In the genomic region with DNA sequence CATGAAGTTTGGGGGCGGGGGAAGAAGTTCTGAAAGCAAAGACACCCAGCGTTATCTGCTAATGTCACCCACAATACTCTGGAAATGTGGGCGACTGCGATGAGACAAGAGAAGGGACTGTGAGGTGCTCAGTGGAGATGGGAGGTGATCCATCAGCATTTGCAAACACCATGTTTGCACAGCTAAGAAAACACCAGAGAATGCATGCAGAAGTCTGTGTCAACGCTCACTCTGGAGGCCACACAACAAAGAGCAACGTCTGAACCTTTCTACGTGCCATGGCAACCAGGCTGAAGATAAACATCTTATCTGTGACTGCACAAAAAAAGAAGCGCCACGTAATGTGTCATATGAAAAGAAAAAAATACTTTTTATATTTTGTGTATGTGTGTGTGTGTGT, we compare ENCODE assay signal across 25 mouse cellular contexts. TPM values are rescaled to one million over a fixed set of nuclear protein-coding genes. Genes with fewer than 3 reads are reported as not detected.
DNase-seq lines count a peak whose midpoint lies in the region; ATAC-seq lines count a peak whose summit lies in the region.
"Had no signal": no experiment of that assay in that cellular context is flagged by ENCODE, and none has a peak within 500 bp of the region (broad histone marks: within the 10 kb centered on the region; RNA-seq: fewer than 3 reads in every experiment).

No protein-coding gene starts in this region.

- 28% methylated on average over 9 of the region's 9 CpGs for whole genome bisulfite sequencing in liver, embryonic 13.5 days (ENCODE audit: insufficient replicate concordance)

- no peaks in the 10 kb centered on the region for H3K27me3 ChIP-seq in liver, embryonic 13.5 days
- H3K27me3 ChIP-seq: hindbrain, embryonic 15.5 days had no signal

- H3K4me3 ChIP-seq in liver, embryonic 13.5 days (replicated peaks): 0 out of 2 replicates have a peak overlapping the region, but pooled peaks have one; percentile 13
- H3K4me3 ChIP-seq: heart, embryonic 10.5 days; hindbrain, embryonic 15.5 days; limb, embryonic 12.5 days; midbrain, embryonic 10.5 days; neural tube, embryonic 12.5 days had no signal

- no peaks in the 10 kb centered on the region for H3K9me3 ChIP-seq in liver, embryonic 13.5 days (replicated peaks)
- H3K9me3 ChIP-seq: heart, embryonic 10.5 days; hindbrain, embryonic 15.5 days; limb, embryonic 12.5 days; midbrain, embryonic 10.5 days; neural tube, embryonic 12.5 days had no signal

- peak overlapping the region; percentile 72 for H3K27ac ChIP-seq in liver, embryonic 13.5 days
- H3K27ac ChIP-seq: heart, embryonic 10.5 days; hindbrain, embryonic 15.5 days; limb, embryonic 12.5 days; midbrain, embryonic 10.5 days; neural tube, embryonic 12.5 days had no signal

- H3K9ac ChIP-seq in liver, embryonic 13.5 days: peak overlapping the region; percentile 22; the same call in 1 of the 2 replicates
- H3K9ac ChIP-seq: hindbrain, embryonic 15.5 days; limb, embryonic 12.5 days; lung, embryonic 14.5 days; neural tube, embryonic 12.5 days had no signal

- H3K4me2 ChIP-seq in liver, embryonic 13.5 days: peak overlapping the region; percentile 54
- H3K4me2 ChIP-seq: hindbrain, embryonic 15.5 days; limb, embryonic 12.5 days; lung, embryonic 14.5 days; neural tube, embryonic 12.5 days had no signal

- H3K36me3 ChIP-seq in liver, embryonic 13.5 days: no peaks in the 10 kb centered on the region
- H3K36me3 ChIP-seq: heart, embryonic 10.5 days; hindbrain, embryonic 15.5 days; limb, embryonic 12.5 days; midbrain, embryonic 10.5 days; neural tube, embryonic 12.5 days had no signal

- peaks cover 52% of the 10 kb centered on the region for H3K4me1 ChIP-seq in liver, embryonic 13.5 days (replicated peaks)
- H3K4me1 ChIP-seq: heart, embryonic 10.5 days; hindbrain, embryonic 15.5 days; limb, embryonic 12.5 days; neural tube, embryonic 12.5 days had no signal

- ATAC-seq in common myeloid progenitor, adult 5-6 weeks (replicated peaks; ENCODE audit: low read depth, poor library complexity, severe bottlenecking): peak; percentile 44; the same call in 1 of the 2 replicates
- ATAC-seq in liver, embryonic 13.5 days (ENCODE audit: low read depth): peak; percentile 83
- ATAC-seq: CD4-positive, CD25-positive, alpha-beta regulatory T cell, adult 4 months; forebrain, embryonic 16.5 days; intestine, embryonic 16.5 days had no signal

- intact Hi-C loops in heart, postnatal 36 days (cut with DNase I): no loop called here

- DNase-seq in embryo, embryonic 10.5 days (ENCODE audit: low spot score): peak; percentile 26
- no peak for DNase-seq in embryo, embryonic 11 days
- DNase-seq in liver, embryonic 13.5 days: peak; percentile 50
- no peak for DNase-seq in layer of hippocampus, adult 11-12 months (ENCODE audit: low spot score)
- no peak for DNase-seq in heart, postnatal 36 days
- DNase-seq in layer of hippocampus, postnatal 14 days (ENCODE audit: low spot score in 2 of 2): no peak
- DNase-seq: cerebellum, adult 11 months; cerebellum, postnatal 14 days; gastrocnemius, postnatal 36 days; kidney, postnatal 36 days; lung, embryonic 14.5 days; lung, postnatal 36 days; right cerebral cortex, postnatal 4 days; thymus, postnatal 14 days had no signal

RNA-seq across cellular contexts. Expression of gene Pkd1l1, which starts 2.6 kb away (rescaled TPM):
- not detected in 2 replicates for total RNA-seq in common myeloid progenitor, adult 5-6 weeks (2017)
- polyA plus RNA-seq in liver, embryonic 13.5 days (2015; fragmentation: Nextera tagmentation; extraction: Ambion mirVana): 0.03 and 0.10 TPM in 2 replicates
- total RNA-seq in heart, postnatal 36 days (2021): not detected
- total RNA-seq in layer of hippocampus, postnatal 14 days (2021): under 1 TPM; 0.16 to 0.24 TPM
- total RNA-seq: gastrocnemius, postnatal 36 days; left cerebral cortex, postnatal 10 days had no signal
- polyA plus RNA-seq: embryonic facial prominence, embryonic 11.5 days had no signal

RNA-seq across cellular contexts. Expression of gene Hus1, which starts 40.5 kb away (rescaled TPM):
- 21.1 and 22.3 TPM in 2 replicates for total RNA-seq in common myeloid progenitor, adult 5-6 weeks (2017)
- 10.2 and 13.0 TPM in 2 replicates for polyA plus RNA-seq in liver, embryonic 13.5 days (2015; fragmentation: Nextera tagmentation; extraction: Ambion mirVana)
- 10 to 100 TPM in 1 of 2 experiments, 1 to 10 TPM in 1; 9.9 to 11.7 TPM for total RNA-seq in heart, postnatal 36 days (2021)
- total RNA-seq in layer of hippocampus, postnatal 14 days (2021): 10 to 100 TPM; 11.4 to 12.7 TPM

Comparison
In these comparisons a context has a peak if more than half of its experiments do, and no peak if none do; other contexts are left out.
1. DNase-seq: peak in embryo, embryonic 10.5 days (single experiment) and liver, embryonic 13.5 days (single experiment); none in embryo, embryonic 11 days (single experiment), layer of hippocampus, adult 11-12 months (single experiment), heart, postnatal 36 days (0 of 2) and layer of hippocampus, postnatal 14 days (0 of 2).